Mouse (Mus musculus): Measurements from ENCODE around the gene Krtdap.
"Not testable (repeated sequence)": the region's sequence is repeated elsewhere in the genome, so short reads cannot be mapped to it uniquely, and the experiment has no call there.

Gene Krtdap

DNA sequence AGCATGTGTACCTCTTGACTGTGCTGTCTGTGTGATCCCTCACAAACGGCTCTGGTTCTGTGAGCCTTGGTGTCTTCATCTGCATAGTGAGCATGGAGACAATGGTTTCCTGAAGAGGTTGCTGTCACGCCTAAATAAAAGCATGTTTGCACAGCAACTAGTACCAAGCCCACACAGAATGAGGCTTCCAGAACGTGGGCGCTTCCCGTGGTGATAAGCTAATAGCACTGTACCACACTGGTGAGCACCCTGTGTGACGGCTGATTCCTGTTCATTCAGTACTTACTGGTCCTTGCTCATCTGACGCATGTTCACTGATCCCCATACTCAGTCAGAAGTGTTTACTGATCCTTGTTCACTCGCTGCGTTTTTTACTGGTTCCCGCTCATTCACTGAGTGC lies 2.4 kb downstream of the Krtdap start:
- DNase-seq, result no peak

DNA sequence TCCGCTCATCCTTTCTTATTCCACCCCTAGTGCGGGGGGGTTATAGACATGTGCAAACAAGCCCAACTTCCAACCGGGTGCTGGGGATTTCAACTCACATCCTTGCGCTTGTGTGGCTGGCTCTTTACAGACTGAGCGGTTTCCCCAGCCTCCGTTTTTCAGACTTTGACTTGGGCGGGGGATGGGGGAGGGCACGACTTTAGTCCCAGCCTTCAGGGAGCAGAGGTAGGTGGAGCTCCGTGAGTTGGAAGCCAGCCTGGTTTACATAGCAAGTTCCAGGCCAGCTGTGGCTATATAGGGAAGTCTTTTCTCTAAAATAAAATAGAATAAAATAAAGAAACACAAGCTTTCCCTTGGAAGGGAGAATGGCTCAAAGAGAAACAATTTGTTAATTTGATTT lies 4.2 kb downstream of the Krtdap start:
- DNase-seq, result peak; percentile 5

DNA sequence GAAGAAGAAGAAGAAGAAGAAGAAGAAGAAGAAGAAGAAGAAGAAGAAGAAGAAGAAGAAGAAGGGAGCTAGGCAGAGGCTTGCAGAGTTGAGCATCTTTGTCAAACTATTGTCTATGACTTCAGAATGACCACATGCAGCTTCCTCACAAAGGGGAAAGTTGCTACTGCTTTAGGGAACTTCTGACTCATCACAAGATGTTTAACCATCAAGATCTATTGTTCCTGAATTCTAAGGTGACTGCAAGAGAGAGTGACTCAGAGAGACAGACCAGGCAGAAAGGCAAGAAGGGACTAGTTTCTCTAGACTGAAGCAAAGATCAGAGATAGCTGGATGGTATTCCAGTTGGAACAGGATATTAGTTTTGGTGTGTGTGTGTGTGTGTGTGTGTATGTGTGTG lies 7.2 kb downstream of the Krtdap start:
- no peak for DNase-seq

DNA sequence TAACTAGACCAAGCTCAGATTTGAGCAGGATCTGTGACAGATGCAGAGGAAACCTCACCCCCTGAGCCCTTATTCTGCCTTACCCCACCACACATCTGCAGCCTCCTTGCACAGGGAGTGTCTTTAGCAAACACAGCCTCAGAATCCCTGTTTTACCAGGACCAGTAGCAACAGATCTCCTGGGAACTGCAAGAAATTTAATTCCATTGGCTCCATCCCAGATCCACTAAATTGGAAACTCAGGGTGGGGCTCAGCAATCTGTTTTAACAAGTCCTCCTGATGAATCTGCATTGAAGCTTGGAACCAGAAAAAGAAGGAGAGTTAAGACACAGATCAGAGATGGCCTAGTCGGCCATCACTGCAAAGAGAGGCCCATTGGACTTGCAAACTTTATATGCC lies 9.1 kb downstream of the Krtdap start:
- no peak for DNase-seq

DNA sequence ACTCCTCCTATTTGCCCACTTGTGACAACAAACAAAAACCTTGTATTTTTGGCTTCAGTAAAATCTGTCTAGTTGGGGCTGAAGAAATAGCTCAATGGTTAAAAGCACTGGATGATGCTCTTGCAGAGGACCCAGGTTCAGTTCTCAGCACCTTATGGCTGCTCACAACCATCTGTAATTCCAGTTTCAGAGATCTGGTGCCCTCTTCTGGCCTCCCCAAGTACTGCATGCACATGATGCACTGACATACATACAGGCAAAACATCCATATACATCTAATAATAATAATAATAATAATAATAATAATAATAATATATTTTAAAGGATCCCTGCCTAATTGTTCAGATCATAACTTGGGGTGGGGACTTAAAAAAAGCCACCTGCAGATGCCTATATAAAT lies 13.0 kb downstream of the Krtdap start:
- DNase-seq, result no peak

DNA sequence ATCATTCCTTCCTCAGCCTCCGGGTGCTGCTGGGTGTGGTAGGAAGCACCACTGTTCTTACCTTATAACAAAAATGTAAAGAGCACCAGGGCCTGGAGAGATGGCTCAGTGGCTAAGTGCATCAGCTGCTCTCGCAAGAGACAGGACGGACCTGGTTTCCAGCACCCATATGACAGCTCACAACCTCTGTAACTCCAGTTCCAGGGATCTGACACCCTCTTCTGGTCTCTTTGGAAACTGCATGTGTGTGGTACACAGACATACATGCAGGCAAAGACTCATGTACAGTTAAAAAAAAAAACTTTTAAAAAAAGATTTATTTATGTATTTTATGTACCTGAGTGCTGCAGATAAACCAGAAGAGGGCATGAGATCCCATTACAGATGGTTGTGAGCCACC lies 15.6 kb downstream of the Krtdap start:
- no peak for DNase-seq

DNA sequence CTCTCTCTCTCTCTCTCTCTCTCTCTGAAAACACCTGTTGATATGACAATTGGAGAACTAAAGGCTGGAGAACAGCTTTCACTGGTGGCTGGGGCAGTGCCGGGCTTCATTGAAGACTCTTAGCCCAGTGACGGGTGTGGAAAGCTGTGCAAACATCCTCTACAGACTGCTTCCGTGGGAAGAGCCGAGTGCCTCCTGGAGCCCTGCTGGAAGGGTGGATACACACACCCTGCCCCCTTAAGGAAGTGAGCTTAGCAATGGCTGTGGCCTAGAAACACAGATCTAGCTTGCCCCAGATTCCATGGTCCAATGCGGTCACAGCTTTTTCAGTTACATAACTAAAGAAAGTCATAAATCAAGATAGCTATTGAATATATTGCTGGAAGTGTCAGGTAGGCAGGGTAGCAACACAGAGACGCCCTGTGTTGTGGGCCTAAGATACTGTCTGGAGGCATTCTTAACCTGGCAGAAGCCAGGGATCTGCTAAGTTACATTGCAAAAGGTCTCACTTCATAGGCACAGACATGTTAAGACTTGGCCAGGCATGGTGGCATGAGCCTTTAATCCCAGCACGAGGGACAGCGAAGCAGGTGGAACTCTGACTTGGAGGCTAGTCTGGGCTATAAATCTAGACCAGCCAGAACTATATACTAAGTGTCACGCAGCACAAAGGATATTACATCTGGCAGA lies 16.5 kb downstream of the Krtdap start:
- no peak for DNase-seq

DNA sequence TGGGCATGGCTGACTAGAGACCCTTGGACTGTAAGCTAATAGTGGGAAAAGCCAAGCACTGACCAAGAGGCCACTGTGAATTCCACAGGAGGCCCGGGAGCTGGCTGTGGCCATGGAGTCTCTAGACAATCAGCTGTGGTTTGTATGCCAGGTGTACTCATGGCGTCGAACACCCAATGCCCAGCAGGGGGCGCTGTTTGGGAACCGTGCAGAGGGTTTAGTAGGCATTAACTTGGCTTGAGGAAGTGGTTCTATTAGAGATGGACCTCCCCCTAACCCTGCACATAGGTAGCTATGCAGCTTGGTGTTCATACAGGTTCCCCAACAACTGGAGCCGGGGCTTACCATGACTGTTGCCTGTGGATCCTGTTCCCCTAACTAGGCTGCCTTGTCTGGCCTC lies 18.2 kb downstream of the Krtdap start:
- DNase-seq, result peak; percentile 32

DNA sequence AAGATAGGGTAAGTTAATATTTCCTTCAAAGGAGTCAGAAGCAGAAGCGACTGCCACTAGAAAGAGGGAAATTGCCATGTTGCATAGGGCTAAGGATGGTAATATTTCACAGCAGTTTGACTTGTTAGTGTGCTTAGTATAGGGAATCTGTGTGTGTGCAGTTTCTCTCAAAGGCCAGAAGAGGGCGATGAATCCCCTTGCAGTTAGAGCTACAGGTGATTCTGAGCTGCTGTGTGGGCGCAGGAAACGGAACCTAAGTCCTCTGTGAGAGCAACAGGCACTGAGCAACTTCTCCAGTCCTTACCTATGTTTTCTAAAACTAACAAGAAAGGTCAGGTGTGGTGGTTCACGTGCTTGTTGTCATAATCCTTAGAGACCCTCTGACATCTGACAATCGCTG lies 22.6 kb downstream of the Krtdap start:
- DNase-seq, result no peak

DNA sequence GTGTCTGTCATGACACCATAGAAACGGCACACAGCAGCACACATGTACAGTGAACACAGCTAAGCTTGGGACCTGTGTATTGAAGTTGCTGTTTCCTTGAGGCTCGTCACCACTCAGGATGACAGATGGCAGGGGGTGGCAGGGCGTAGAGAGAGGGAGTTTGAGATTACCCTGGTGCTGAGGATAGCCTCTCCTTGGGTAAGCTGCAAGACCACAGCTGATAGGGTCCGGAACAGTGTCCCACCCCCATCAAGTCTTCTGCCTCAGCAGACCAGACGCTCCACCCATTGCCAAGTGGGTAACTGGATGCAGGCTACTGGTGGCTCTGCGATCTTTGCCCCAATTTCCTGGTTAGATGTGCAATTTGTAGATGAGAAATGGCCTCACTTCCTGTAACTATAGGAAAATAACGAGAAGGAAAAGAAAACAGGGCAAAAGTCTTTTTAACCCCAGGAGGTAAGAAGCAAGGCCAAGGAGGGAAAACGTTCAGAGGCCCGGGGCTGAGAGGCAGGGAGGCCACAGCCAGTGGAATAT lies 24.1 kb downstream of the Krtdap start:
- DNase-seq, result no peak

DNA sequence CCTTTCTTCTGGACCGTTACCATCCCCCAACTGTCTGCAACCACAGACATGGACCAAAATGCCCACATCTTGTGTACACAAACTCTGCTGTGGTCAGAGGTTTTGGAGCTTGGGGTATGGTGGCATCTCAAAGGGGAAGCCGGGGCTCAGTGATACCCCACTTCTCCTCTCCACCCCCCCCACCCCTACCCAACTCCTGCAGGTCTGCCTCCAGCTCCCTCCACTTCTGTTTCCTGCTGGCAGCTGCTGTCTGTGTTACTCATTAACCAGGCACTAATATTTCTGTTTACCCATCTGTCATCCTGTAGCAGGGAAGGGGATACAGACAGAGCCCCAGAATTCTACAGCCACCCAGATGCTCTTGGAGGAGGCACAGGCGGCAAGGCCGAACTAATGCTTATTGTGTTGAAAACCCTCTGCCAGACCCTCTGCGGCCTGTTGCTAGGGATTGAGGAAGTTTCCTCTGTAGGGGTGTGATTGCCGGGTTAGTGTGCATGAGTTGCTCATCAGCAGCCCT lies 24.7 kb downstream of the Krtdap start:
- DNase-seq, result peak; percentile 39

DNA sequence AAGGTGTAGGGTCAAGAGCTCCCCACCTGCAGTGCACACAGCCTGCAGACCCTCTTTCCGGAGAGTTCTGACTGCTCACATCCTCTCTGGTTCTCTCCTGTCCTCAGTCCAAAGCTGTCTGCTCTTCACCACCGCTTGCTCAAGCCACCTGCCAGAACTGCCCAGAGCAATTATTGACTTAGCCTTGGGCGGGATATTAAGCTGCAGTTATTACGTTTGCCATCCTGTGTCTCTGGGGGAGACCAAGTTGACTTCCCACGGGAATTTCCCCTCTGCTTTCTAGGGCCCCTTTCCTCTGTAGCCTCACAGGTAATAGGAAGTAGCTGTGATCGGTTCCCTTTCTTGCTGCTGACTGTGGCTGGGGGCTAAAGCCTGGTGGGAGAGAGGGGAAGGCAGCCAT lies 32.4 kb downstream of the Krtdap start:
- no peak for DNase-seq

DNA sequence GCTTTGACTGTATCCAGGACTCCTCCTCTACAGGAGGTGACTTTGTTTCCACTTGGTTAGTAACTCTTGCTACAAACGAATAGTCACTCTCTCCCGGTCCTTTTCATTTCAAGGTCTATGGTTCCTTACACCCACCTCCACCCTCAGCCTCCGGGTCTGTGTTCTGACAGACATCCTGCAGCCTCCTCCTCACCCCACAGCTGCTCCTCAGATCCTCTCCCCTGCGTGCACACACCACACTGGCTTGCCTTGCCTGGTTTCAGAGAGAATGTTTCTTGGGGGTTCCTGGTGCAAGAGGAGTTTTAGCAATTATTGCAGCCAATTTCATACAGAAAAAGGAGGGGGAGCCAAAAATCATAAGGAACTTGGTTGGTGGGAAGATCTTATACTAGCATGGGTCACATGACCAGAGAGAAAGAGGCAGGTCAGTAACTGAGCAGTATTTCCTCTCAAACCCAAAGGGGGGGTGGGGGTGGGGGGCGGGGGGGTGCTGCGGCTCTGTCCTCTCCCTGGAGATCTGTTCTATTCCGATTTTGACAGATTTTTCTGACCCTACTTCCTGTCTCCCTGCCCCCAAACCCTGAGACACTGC lies 33.3 kb downstream of the Krtdap start:
- DNase-seq, result no peak

DNA sequence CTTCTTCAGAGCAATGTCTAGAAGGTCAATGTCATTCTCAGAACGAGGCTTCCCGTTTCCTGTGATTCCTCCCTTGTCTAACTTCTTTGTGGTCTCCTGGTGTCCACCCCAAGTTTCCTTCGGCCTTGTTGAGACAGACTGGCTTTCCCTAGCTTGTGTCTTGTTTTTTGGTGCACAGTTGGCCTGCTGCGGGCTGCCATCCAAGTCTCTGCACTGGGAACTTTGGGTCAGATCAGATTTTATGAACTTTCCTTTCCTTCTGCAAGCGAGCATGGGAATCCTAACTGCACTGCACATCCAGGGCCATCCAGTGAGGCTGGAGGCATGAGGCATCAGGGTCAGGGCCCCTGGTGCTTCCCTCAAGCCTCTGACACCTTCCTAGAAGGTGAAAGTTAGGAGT lies 33.8 kb downstream of the Krtdap start:
- DNase-seq, result peak; percentile 26

DNA sequence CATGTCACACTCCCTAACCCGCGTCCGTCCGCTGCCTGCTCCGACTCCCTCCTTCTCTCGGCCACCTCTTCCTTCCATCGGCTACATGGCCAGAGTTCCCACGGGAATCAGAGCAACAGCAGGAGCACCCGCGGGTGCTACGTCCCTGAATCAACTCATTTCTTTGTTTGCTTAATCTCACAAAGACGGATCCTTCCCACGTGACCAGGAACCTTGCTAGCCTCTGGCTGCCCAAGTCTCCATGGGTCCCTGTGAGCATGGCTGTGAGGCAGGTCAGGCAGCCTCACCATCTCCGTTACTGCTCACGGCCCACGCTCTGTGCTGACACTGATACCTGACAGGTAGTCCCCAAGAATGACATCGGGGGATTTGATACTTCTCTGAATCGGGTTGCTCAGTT lies 36.0 kb downstream of the Krtdap start, which contains the start of gene Ffar2:
Gene Ffar2, minus strand, starts transcription at position 101 of the 400 bp plus-strand sequence.
- DNase-seq, result no peak

DNA sequence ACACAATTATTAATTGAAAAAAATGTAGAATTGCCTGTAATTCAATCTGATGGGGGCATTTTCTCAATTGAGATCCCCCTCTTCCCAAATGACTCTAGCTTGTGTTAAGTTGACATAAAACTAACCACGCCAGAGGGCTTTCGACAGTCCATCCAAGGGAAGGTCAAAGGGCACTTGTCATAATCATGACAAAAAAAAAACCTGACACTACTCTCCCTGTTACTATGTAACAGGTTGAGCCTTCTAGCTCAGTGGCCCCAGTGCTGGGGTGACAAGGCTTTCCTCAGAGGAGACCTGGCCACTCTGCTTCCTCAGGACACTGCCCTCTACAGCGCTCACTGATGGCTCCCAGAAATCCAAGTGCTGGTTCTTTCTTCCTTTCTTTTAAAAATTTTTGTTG lies 36.6 kb downstream of the Krtdap start:
- DNase-seq, result no peak

DNA sequence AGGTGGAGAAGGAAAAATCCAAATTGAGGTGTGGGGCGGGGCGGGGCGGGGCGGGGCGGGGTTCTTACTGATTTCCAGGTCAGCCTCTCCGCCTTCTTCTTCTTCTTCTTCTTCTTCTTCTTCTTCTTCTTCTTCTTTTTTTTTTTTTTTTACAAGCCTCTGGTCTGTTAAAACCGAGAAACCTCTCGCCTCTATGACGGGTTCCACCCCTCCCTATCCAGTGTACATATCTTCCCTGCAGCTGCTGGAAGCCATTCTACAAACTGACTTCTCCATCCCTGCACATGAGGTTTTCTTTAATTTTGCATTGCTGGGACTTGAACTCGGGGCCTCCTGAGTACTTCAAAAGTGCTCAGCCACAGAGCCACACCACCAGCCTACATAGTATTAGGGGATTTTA lies 39.0 kb downstream of the Krtdap start:
- no peak for DNase-seq

DNA sequence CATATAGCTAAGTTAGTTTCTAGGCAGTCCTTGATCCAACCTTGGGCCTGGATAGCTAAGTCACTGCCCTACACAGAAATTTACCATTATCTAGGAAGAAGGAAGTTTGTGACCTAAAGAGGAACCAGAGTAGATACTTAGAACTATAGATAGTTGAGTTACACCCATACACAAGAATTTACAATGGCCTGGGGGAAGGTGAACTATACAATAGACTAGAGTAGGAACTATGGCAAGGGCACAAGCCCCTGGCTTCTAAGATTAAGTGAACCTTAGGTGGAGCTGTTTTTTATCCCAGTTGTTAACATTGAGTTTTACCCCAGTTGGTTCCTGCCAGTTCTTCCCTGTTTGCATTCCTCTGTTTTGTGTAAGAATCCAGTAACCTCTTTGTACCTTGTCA lies 41.2 kb downstream of the Krtdap start:
- DNase-seq, result not testable (repeated sequence)

DNA sequence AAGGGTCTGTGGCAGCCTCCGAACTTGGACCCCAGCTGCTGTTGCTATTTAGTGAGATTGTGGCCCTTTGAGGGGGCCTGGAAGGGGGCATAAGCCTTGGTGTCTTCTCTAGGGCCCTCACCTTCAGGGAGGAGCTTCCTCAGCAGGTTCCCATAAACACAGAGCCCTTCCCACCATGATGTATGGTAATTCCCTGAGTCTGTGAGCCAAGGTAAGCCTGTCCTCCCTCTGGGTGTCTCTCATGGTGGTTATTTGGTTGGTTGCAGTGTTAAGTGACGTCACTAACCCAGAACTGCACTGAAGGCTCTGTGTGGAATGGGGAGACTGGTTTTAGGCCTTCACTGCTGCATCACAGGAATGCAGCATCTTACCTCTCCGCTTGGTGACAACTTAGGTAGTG lies 41.7 kb downstream of the Krtdap start:
- DNase-seq, result no peak

DNA sequence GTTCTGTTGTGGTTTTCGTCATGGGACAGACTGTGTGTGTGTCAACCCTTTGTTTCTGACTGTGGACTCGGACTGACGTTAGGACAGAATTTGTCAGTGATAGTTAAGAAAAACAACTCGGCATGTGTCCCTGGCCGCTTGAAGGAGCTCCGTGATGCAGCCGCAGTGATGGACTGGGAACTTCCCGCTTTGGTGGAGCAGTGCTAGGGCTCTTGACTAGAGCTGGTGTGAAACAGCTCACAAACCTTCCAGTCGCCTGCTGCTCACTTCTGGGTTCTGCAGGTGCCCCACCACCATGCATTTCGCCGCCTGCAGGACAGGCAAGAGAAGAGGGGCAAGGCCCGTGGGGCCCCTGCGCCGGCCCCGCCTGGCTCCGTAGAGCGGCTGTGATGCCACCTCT lies 44.6 kb downstream of the Krtdap start:
- DNase-seq, result no peak

DNA sequence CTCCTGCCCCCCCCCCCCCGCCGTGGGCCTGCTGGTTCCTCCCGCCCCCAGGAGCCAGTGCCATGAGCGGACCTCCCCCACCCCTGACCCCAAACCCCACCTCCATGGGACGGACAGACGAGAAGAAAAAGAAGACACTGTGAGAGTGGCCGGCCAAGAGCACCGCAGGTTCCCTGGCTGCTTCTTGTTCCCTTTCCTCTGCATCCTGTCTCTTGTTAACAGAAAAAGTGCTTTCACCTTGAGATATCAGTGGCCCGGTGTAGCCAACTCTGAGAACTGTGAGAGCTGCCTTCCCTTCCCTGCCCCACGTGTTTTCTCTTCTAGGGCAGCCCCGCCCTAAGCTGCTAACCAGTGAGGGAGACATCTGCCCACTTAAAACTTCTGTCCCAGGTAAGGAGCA lies 45.0 kb downstream of the Krtdap start:
- DNase-seq, result not testable (repeated sequence)

DNA sequence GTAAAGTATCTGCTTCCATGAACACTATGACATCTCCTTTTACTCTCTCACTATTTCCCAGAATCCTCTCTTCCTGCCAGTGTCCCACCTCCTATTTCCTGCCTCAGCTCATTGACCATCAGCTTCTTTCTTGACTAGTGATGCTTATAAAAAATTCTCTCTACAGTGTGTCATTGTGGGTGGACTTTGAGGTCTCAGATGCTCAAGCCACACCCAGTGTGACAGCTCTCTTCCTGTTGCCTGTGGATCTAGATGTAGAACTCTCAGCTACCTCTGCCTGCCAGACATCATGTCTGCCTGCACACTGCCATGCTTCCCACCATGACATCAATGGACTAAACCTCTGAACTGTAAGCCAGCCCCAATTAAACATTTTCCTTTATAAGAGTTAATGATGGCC lies 49.6 kb downstream of the Krtdap start:
- DNase-seq, result no peak

DNA sequence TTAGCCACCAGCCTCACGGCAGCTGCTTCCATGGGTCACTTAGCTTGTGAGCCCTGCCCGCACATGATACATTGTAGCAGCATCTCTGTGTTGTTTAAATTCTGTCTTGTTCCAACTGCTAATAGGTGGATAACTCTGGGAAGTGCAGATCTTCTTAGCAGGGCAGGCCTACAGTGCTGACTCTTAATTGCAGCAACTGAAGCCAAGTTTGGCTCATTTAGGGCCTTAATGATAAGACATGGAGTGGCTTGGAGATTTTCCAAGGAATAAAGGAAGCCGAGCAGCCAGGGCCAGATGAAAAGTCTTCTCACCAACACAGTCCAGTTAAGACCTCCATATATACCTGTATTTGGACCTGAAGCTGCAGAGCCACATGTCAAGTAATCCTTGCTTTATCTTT lies 52.6 kb downstream of the Krtdap start:
- no peak for DNase-seq
